Mouse (Mus musculus) CH12F3 (cell line): ENCODE results near the gene Foxp1.

Experiments used
- in situ Hi-C: fragments of 300-500 bp; cut with MboI; formaldehyde crosslinking; loops from 2 replicates; pipeline ENCODE4 v1.14.3; 2020; ENCODE audit warnings: low sequenced_read_pairs

The Foxp1 gene

GRCm38 (mm10) chr6:99364545-99364944, 158.0 kb downstream of the Foxp1 start:
- in situ Hi-C loops, result no loop called here

- in situ Hi-C loops, result no loop called here
Observed at GRCm38 (mm10) chr6:99360581-99360980, 161.9 kb downstream of the Foxp1 start.

- in situ Hi-C loops, result no loop called here
Observed at GRCm38 (mm10) chr6:99359765-99360499, 162.6 kb downstream of the Foxp1 start.

- in situ Hi-C loops, result no loop called here
Observed at GRCm38 (mm10) chr6:99359036-99359698, 163.4 kb downstream of the Foxp1 start.

GRCm38 (mm10) chr6:99357931-99358330, 164.6 kb downstream of the Foxp1 start:
- in situ Hi-C loops, result no loop called here

- in situ Hi-C loops, result no loop called here
Observed at GRCm38 (mm10) chr6:99354338-99354737, 168.2 kb downstream of the Foxp1 start.

GRCm38 (mm10) chr6:99353441-99353840, 169.1 kb downstream of the Foxp1 start:
- in situ Hi-C loops, result no loop called here

- in situ Hi-C loops, result no loop called here
Observed at GRCm38 (mm10) chr6:99350566-99350965, 172.0 kb downstream of the Foxp1 start.

GRCm38 (mm10) chr6:99350156-99350555, 172.4 kb downstream of the Foxp1 start:
- in situ Hi-C loops, result no loop called here

- in situ Hi-C loops, result no loop called here
Observed at GRCm38 (mm10) chr6:99347836-99348235, 174.7 kb downstream of the Foxp1 start.

- in situ Hi-C loops, result no loop called here
Observed at GRCm38 (mm10) chr6:99344966-99345365, 177.6 kb downstream of the Foxp1 start.

GRCm38 (mm10) chr6:99344357-99344756, 178.2 kb downstream of the Foxp1 start:
- in situ Hi-C loops, result no loop called here

GRCm38 (mm10) chr6:99343815-99344214, 178.7 kb downstream of the Foxp1 start:
- in situ Hi-C loops, result no loop called here

GRCm38 (mm10) chr6:99342416-99342815, 180.1 kb downstream of the Foxp1 start:
- in situ Hi-C loops, result no loop called here

- in situ Hi-C loops, result no loop called here
Observed at GRCm38 (mm10) chr6:99340902-99341301, 181.6 kb downstream of the Foxp1 start.

GRCm38 (mm10) chr6:99339986-99340721, 182.4 kb downstream of the Foxp1 start:
- in situ Hi-C loops, result no loop called here

- in situ Hi-C loops, result no loop called here
Observed at GRCm38 (mm10) chr6:99339343-99339620, 183.2 kb downstream of the Foxp1 start.

- in situ Hi-C loops, result no loop called here
Observed at GRCm38 (mm10) chr6:99338593-99339342, 183.8 kb downstream of the Foxp1 start.

- in situ Hi-C loops, result no loop called here
Observed at GRCm38 (mm10) chr6:99338174-99338573, 184.3 kb downstream of the Foxp1 start.

GRCm38 (mm10) chr6:99337575-99337974, 184.9 kb downstream of the Foxp1 start:
- in situ Hi-C loops, result no loop called here

- in situ Hi-C loops, result no loop called here
Observed at GRCm38 (mm10) chr6:99336191-99336590, 186.3 kb downstream of the Foxp1 start.
